Mouse (Mus musculus): ENCODE data around the gene Nkx1-2. TPM values are rescaled to one million over a fixed set of nuclear protein-coding genes. Genes with fewer than 3 reads are reported as not detected.

Nkx1-2 gene
- polyA plus RNA-seq, 1 experiment from 2014 or later, result not detected

- 43% methylated on average over 3 of the region's 3 CpGs for WGBS
- no peak overlapping the region for H3K4me3 ChIP-seq
- H3K4me2 ChIP-seq, result no peak overlapping the region
- H3K4me1 ChIP-seq (replicated peaks), result no peaks in the 10 kb centered on the region; the same call in 1 of the 2 replicates
- peaks cover 70% of the 10 kb centered on the region for H3K36me3 ChIP-seq
- no peaks in the 10 kb centered on the region for H3K27me3 ChIP-seq
- H3K27ac ChIP-seq, result peak overlapping the region; percentile 44; the same call in 1 of the 2 replicates
- H3K9ac ChIP-seq, result no peak overlapping the region
- no peaks in the 10 kb centered on the region for H3K9me3 ChIP-seq (replicated peaks)
- no peak for ATAC-seq (replicated peaks; ENCODE audit: insufficient number of reproducible peaks, insufficient read depth, low FRiP score, low read depth)
These were observed 40.2 kb downstream of the Nkx1-2 start for GRCm38 (mm10) chr7:132559138-132559766.

GRCm38 (mm10) chr7:132558141-132558736, 41.2 kb downstream of the Nkx1-2 start:
- Histone ChIP-seq H3K27me3 (no peaks in the 10 kb centered on the region), H3K27ac (no peak overlapping the region), H3K36me3 (peaks cover 60% of the 10 kb centered on the region), H3K4me3 (no peak overlapping the region), H3K9ac (no peak overlapping the region), H3K4me2 (no peak overlapping the region), H3K9me3 (replicated peaks) (no peaks in the 10 kb centered on the region), H3K4me1 (replicated peaks) (no peaks in the 10 kb centered on the region; the same call in 1 of the 2 replicates)
- ATAC-seq (replicated peaks; ENCODE audit: insufficient number of reproducible peaks, insufficient read depth, low FRiP score, low read depth), result no peak
- WGBS, result 70% methylated on average over 7 of the region's 7 CpGs

- no peak for ATAC-seq (replicated peaks; ENCODE audit: insufficient number of reproducible peaks, insufficient read depth, low FRiP score, low read depth)
- Histone ChIP-seq H3K9me3 (replicated peaks) (no peaks in the 10 kb centered on the region), H3K4me1 (replicated peaks) (no peaks in the 10 kb centered on the region; the same call in 1 of the 2 replicates), H3K4me3 (no peak overlapping the region), H3K9ac (no peak overlapping the region), H3K36me3 (peaks cover 43% of the 10 kb centered on the region), H3K27ac (no peak overlapping the region), H3K4me2 (no peak overlapping the region), H3K27me3 (no peaks in the 10 kb centered on the region)
- 80% methylated on average over 5 of the region's 5 CpGs for WGBS
These were observed 42.9 kb downstream of the Nkx1-2 start for GRCm38 (mm10) chr7:132556575-132556974.

DNA sequence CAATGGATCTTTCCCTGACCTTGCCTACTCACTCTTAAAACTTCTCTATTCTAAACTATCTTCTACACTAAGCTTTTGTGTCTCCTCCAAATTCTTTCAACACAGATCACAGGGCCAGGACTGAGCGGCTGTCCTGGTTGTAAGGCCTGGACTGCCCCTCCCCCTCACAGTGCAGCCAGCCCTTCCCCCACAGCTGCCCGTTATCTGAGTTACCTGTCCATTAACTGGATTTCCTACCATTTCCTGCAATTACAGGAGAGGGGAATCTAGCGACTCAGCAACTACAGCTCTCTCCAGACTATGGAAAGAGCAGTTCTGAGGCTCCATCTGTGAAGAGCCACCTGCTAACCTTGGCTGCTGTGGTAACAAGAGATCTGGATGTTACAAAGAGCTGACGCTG, 43.5 kb downstream of the Nkx1-2 start:
- H3K27me3 ChIP-seq, result no peaks in the 10 kb centered on the region
- no peak overlapping the region for H3K9ac ChIP-seq
- WGBS, result 42% methylated on average over 4 of the region's 4 CpGs
- H3K4me3 ChIP-seq, result no peak overlapping the region
- no peak for ATAC-seq (replicated peaks; ENCODE audit: insufficient number of reproducible peaks, insufficient read depth, low FRiP score, low read depth)
- H3K4me1 ChIP-seq (replicated peaks), result no peaks in the 10 kb centered on the region; the same call in 1 of the 2 replicates
- no peak overlapping the region for H3K27ac ChIP-seq
- no peaks in the 10 kb centered on the region for H3K9me3 ChIP-seq (replicated peaks)
- H3K36me3 ChIP-seq, result peaks cover 37% of the 10 kb centered on the region
- no peak overlapping the region for H3K4me2 ChIP-seq

- H3K4me1 ChIP-seq (replicated peaks), result no peaks in the 10 kb centered on the region; the same call in 1 of the 2 replicates
- ATAC-seq (replicated peaks; ENCODE audit: insufficient number of reproducible peaks, insufficient read depth, low FRiP score, low read depth), result no peak
These were observed 45.3 kb downstream of the Nkx1-2 start for GRCm38 (mm10) chr7:132554091-132554490.

DNA sequence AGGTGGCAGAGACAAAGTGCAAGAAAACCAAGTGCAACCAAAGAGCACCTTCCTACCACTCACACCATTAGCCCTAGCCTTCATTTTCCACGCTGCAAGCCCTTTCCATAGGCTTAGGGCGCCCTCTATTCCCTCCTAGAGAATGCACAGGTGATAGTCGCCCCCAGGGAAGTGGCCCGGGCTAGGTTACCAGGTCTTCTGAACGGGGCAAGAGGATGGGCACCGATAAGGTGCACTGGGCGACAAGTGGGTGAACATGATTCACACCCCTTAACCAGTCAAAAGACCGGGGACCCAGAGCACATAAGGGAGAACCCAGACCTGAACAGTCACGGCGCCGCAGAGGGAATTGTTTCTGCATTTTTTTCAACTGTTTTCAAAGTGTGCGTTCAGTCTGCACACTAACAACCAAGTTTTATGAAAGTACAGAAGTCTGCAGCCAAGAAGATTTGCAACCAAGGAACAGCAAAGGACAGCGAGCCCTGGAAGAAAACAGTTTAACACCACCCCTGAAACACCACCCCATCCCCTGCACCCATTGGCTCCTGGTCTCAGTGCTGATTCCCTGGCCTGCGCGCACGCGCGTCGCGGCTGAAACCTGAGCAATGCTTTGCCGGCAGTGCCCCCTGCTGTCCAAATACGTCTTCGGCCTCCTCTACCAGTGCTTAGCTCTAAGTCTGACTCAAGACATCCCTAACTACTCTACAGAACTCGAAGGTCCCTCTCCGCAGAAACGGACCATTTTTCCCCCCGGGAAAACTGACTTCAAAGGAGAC, 47.9 kb downstream of the Nkx1-2 start:
- peak; percentile 94 for ATAC-seq (replicated peaks; ENCODE audit: insufficient number of reproducible peaks, insufficient read depth, low FRiP score, low read depth)
- Histone ChIP-seq H3K27me3 (0 out of 2 replicates have a peak, but pooled peaks cover 4% of the 10 kb centered on the region), H3K36me3 (peaks cover under 1% of the 10 kb centered on the region; the same call in 1 of the 2 replicates), H3K4me1 (replicated peaks) (no peaks in the 10 kb centered on the region; the same call in 1 of the 2 replicates), H3K9me3 (replicated peaks) (no peaks in the 10 kb centered on the region), H3K4me2 (peak overlapping the region; percentile 94), H3K9ac (peak overlapping the region; percentile 63), H3K27ac (peak overlapping the region; percentile 47), H3K4me3 (peak overlapping the region; percentile 61)
- under 1% methylated on average over 27 of the region's 27 CpGs for WGBS

More at GRCm38 (mm10) chr7:132554091-132554490, 45.3 kb downstream of the Nkx1-2 start:
- Histone ChIP-seq H3K36me3 (peaks cover 18% of the 10 kb centered on the region), H3K4me2 (no peak overlapping the region), H3K9me3 (replicated peaks) (no peaks in the 10 kb centered on the region), H3K27ac (no peak overlapping the region), H3K4me3 (no peak overlapping the region), H3K9ac (no peak overlapping the region), H3K27me3 (0 out of 2 replicates have a peak, but pooled peaks cover 4% of the 10 kb centered on the region)
- WGBS, result 54% methylated on average over 2 of the region's 2 CpGs

GRCm38 (mm10) chr7:132547126-132547525, 52.3 kb downstream of the Nkx1-2 start:
- Histone ChIP-seq H3K4me1 (replicated peaks) (no peaks in the 10 kb centered on the region), H3K9me3 (replicated peaks) (no peaks in the 10 kb centered on the region)
- ATAC-seq (replicated peaks; ENCODE audit: insufficient number of reproducible peaks, insufficient read depth, low FRiP score, low read depth), result no peak

More at GRCm38 (mm10) chr7:132547126-132547525, 52.3 kb downstream of the Nkx1-2 start:
- Histone ChIP-seq H3K27me3 (0 out of 2 replicates have a peak, but pooled peaks cover 8% of the 10 kb centered on the region), H3K27ac (no peak overlapping the region), H3K4me3 (no peak overlapping the region), H3K9ac (no peak overlapping the region), H3K4me2 (no peak overlapping the region), H3K36me3 (no peaks in the 10 kb centered on the region)
- WGBS, result 70% methylated on average over 3 of the region's 3 CpGs

Other genes with a start within 250 kb of the Nkx1-2 start
- 186 and 207 TPM in 2 replicates for gene Oat, start 23.2 kb downstream of the Nkx1-2 start, polyA plus RNA-seq (2015; fragmentation: Nextera tagmentation; extraction: Ambion mirVana)
- 21.3 and 22.6 TPM in 2 replicates for gene Lhpp, start 11.0 kb upstream of the Nkx1-2 start, polyA plus RNA-seq (2015; fragmentation: Nextera tagmentation; extraction: Ambion mirVana)
- gene Fam53b, start 214.2 kb upstream of the Nkx1-2 start, polyA plus RNA-seq (2015; fragmentation: Nextera tagmentation; extraction: Ambion mirVana), result 14.9 and 19.0 TPM in 2 replicates

Measured in heart, embryonic 15.5 days (tissue).